Mouse (Mus musculus) MEL (cell line): ENCODE measurements at regions not wholly inside any gene's neighbourhood (a gene's known extent, or its start where the extent isn't known, plus 50 kb on each side); places are given as distances from the start of the nearest gene placed in this dataset.

Experiments
- DNase-seq: peaks from one replicate; pipeline ENCODE4 v3.0.0; 2011; ENCODE audit warnings: low read depth, low spot score
- H3K27ac ChIP-seq: 2 replicates; pipeline ENCODE4 v1.5.1; 2012; ENCODE audit warnings: low read depth, mild to moderate bottlenecking, control low read depth, low read length, moderate library complexity; ENCODE audit not compliant: control insufficient read depth
- H3K27me3 ChIP-seq, 2 experiments: fragments of 150-350 bp in 1 of 2; sonication (generic) in 1 of 2; 2 replicates each; pipeline ENCODE4 v1.6.1; 2012; ENCODE audit warnings: low read length in 2 of 2, mild to moderate bottlenecking in 2 of 2, improper control_type of control experiment in 1 of 2, moderate library complexity in 1 of 2; ENCODE audit not compliant: insufficient read depth in 2 of 2, control insufficient read depth in 1 of 2
- H3K36me3 ChIP-seq, 2 experiments: 2 replicates each; pipeline ENCODE4 v1.6.1; 2012 to 2014; ENCODE audit warnings: low read length in 2 of 2, improper control_type of control experiment in 1 of 2, inconsistent platforms in 1 of 2, mild to moderate bottlenecking in 1 of 2; ENCODE audit not compliant: insufficient read depth in 2 of 2, control insufficient read depth in 1 of 2
- H3K4me1 ChIP-seq, 2 experiments: fragments of 150-350 bp in 1 of 2; sonication (generic) in 1 of 2; 2 replicates each; pipeline ENCODE4 v1.6.1; 2012; ENCODE audit warnings: low read length in 2 of 2, improper control_type of control experiment in 1 of 2, mild to moderate bottlenecking in 1 of 2; ENCODE audit not compliant: insufficient read depth in 2 of 2, control insufficient read depth in 1 of 2
- H3K4me3 ChIP-seq, 2 experiments: fragments of 150-350 bp in 1 of 2; sonication (generic) in 1 of 2; 2 replicates each; pipeline ENCODE4 v1.5.1; 2012; ENCODE audit warnings: low read depth in 2 of 2, low read length in 2 of 2, mild to moderate bottlenecking in 2 of 2, moderate library complexity in 2 of 2, control low read depth in 1 of 2, improper control_type of control experiment in 1 of 2; ENCODE audit not compliant: control insufficient read depth in 1 of 2, insufficient read depth in 1 of 2
- H3K79me2 ChIP-seq: 2 replicates; pipeline ENCODE4 v1.6.1; 2012; ENCODE audit warnings: mild to moderate bottlenecking, low read length, moderate library complexity; ENCODE audit not compliant: control insufficient read depth, poor library complexity, insufficient read depth
- H3K9ac ChIP-seq: 2 replicates; pipeline ENCODE4 v1.6.1; 2012; ENCODE audit warnings: low read depth, mild to moderate bottlenecking, control low read depth, low read length, moderate library complexity; ENCODE audit not compliant: control insufficient read depth, poor library complexity, severe bottlenecking
- H3K9me3 ChIP-seq: fragments of 150-350 bp; sonication (generic); replicated peaks from 2 replicates; pipeline ENCODE4 v1.6.1; 2012; ENCODE audit warnings: mild to moderate bottlenecking, low read length, improper control_type of control experiment, moderate library complexity; ENCODE audit not compliant: insufficient read depth
- BHLHE40 ChIP-seq: IDR thresholded peaks from 2 replicates; pipeline ENCODE4 v1.6.1; 2012; ENCODE audit warnings: low read depth, mild to moderate bottlenecking, inconsistent platforms, low read length, improper control_type of control experiment, borderline replicate concordance
- EP300 ChIP-seq, 2 experiments: IDR thresholded peaks; 2 replicates each; pipeline ENCODE4 v1.6.1; 2011; ENCODE audit warnings: improper control_type of control experiment in 2 of 2, low read length in 2 of 2, low read depth in 1 of 2, mild to moderate bottlenecking in 1 of 2
- GATA1 ChIP-seq: IDR thresholded peaks from 2 replicates; pipeline ENCODE4 v1.6.1; 2011; ENCODE audit warnings: low read depth, low read length, improper control_type of control experiment
- HCFC1 ChIP-seq: IDR thresholded peaks from 2 replicates; pipeline ENCODE4 v1.6.1; 2012; ENCODE audit warnings: low read depth, mild to moderate bottlenecking, inconsistent platforms, low read length, improper control_type of control experiment, moderate library complexity
- JUND ChIP-seq: IDR thresholded peaks from 2 replicates; pipeline ENCODE4 v1.6.1; 2011; ENCODE audit warnings: low read depth, mild to moderate bottlenecking, improper control_type of control experiment, low read length
- KAT2A ChIP-seq: conservative IDR thresholded peaks from 2 replicates; pipeline ENCODE4 v1.6.1; 2012; ENCODE audit warnings: low read depth, low read length, improper control_type of control experiment, inconsistent platforms
- MAFK ChIP-seq: IDR thresholded peaks from 2 replicates; pipeline ENCODE4 v1.6.1; 2011; ENCODE audit warnings: low read depth, mild to moderate bottlenecking, low read length, improper control_type of control experiment, borderline replicate concordance
- MYC ChIP-seq: IDR thresholded peaks from 2 replicates; pipeline ENCODE4 v1.6.1; 2011; ENCODE audit warnings: low read depth, mild to moderate bottlenecking, low read length, improper control_type of control experiment, moderate library complexity
- NELFE ChIP-seq: IDR thresholded peaks from 2 replicates; pipeline ENCODE4 v1.6.1; 2011; ENCODE audit warnings: low read depth, low read length, improper control_type of control experiment
- NRF1 ChIP-seq: IDR thresholded peaks from 2 replicates; pipeline ENCODE4 v1.6.1; 2014; ENCODE audit warnings: low read depth, mild to moderate bottlenecking, inconsistent platforms, low read length, improper control_type of control experiment, moderate library complexity; ENCODE audit not compliant: poor library complexity, insufficient read depth, severe bottlenecking
- RAD21 ChIP-seq: IDR thresholded peaks from 2 replicates; pipeline ENCODE4 v1.6.1; 2011; ENCODE audit warnings: mild to moderate bottlenecking, low read depth, low read length, improper control_type of control experiment
- RCOR1 ChIP-seq: IDR thresholded peaks from 2 replicates; pipeline ENCODE4 v1.6.1; 2012; ENCODE audit warnings: low read depth, mild to moderate bottlenecking, inconsistent platforms, low read length, improper control_type of control experiment
- TAL1 ChIP-seq: IDR thresholded peaks from 2 replicates; pipeline ENCODE4 v1.6.1; 2012; ENCODE audit warnings: mild to moderate bottlenecking, inconsistent platforms, low read length, moderate library complexity, mixed read lengths
- ZC3H11A ChIP-seq: IDR thresholded peaks from 2 replicates; pipeline ENCODE4 v1.6.1; 2012; ENCODE audit warnings: low read depth, mild to moderate bottlenecking, inconsistent platforms, low read length, improper control_type of control experiment
- ZNF384 ChIP-seq: IDR thresholded peaks from 2 replicates; pipeline ENCODE4 v1.6.1; 2012; ENCODE audit warnings: low read depth, mild to moderate bottlenecking, inconsistent platforms, low read length, improper control_type of control experiment

DNA sequence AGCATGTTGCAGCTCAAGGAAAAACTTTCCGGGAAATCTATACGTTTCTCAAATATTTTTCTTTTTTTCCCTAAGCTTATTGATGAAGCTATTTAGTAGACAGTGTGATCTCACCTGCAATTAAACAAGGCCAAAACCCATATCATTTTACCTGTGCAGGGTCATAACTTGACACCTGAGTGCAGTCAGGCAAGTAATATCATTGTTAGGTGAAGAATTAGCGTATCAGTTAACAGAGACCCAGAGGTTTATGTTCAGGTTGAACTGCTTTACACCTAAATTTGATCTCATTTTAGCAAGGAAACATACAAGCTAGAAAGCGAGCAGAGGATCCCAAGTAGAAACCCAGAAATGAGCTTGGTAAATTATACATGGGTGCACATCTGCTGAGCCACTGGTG, 178.6 kb upstream of the Hcn1 start:
- no peaks in the 10 kb centered on the region for H3K27me3 ChIP-seq
- H3K4me1 ChIP-seq, result no peaks in the 10 kb centered on the region

DNA sequence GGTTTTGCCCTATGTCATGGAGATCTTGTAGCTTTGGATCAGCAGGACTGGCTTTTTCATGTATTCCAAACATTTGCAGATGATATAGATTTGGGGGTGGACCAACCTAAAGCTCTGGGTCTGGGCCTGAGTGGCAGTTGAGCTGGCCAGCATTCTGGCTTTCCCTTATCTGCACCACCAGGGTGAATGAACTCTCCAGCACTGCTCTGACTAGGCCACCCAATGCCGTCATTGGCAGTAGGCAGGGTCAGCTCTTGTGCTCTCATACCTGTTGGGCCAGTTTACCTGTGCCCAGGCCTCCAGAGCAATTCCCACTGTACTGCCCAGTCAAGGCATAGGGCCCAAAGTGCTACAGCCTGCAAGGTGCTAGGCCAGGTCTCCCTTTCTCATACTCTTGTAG, 177.1 kb upstream of the Hcn1 start:
- DNase-seq, result no peak
- Histone ChIP-seq H3K27me3 (no peaks in the 10 kb centered on the region), H3K4me3 (no peak overlapping the region), H3K4me1 (no peaks in the 10 kb centered on the region), H3K27ac (no peak overlapping the region), H3K36me3 (no peaks in the 10 kb centered on the region), H3K79me2 (no peaks in the 10 kb centered on the region), H3K9ac (no peak overlapping the region), H3K9me3 (no peaks in the 10 kb centered on the region)
- TF ChIP-seq NELFE (no peak), RCOR1 (no peak)

More for the DNA sequence above, 178.6 kb upstream of the Hcn1 start:
- H3K27ac ChIP-seq, result no peak overlapping the region
- no peak overlapping the region for H3K9ac ChIP-seq
- no peak for DNase-seq
- H3K36me3 ChIP-seq, result no peaks in the 10 kb centered on the region
- TF ChIP-seq NRF1 (no peak), NELFE (no peak), ZC3H11A (no peak), HCFC1 (no peak), MYC (no peak), ZNF384 (no peak), MAFK (no peak), RAD21 (no peak), BHLHE40 (no peak), GATA1 (no peak), TAL1 (no peak), EP300 (IDR thresholded peaks at IDR 0.05; ENCODE audit: low read depth in 1 of 2, low read length in 2 of 2) (no peak)
- TF ChIP-seq, all 39 proteins: peak for 0
- Histone ChIP-seq H3K79me2 (no peaks in the 10 kb centered on the region), H3K4me3 (no peak overlapping the region), H3K9me3 (no peaks in the 10 kb centered on the region)

GRCm38 (mm10) chr13:117467407-117467806, 134.7 kb upstream of the Hcn1 start:
- Histone ChIP-seq H3K4me3 (no peak overlapping the region), H3K9me3 (no peaks in the 10 kb centered on the region), H3K79me2 (no peaks in the 10 kb centered on the region), H3K27ac (no peak overlapping the region), H3K36me3 (no peaks in the 10 kb centered on the region), H3K27me3 (no peaks in the 10 kb centered on the region; a peak in 1 of 4 replicates), H3K4me1 (no peaks in the 10 kb centered on the region), H3K9ac (no peak overlapping the region)
- TF ChIP-seq KAT2A (no peak), NELFE (no peak), RCOR1 (no peak), JUND (no peak)
- no peak for DNase-seq
